9 mouse cellular contexts compared by ENCODE assay signal in genomic region chr16:31314497-31315233, GRCm38 (mm10). TPM values are rescaled to one million over a fixed set of nuclear protein-coding genes. Genes with fewer than 3 reads are reported as not detected.
DNase-seq lines count a peak whose midpoint lies in the region; ATAC-seq lines count a peak whose summit lies in the region.
"Had no signal": no experiment of that assay in that cellular context is flagged by ENCODE, and none has a peak within 500 bp of the region (broad histone marks: within the 10 kb centered on the region; RNA-seq: fewer than 3 reads in every experiment).

Gene Apod (minus strand): TSS chr16:31314808.

- 48% methylated on average over 9 of the region's 9 CpGs for WGBS in forebrain, embryonic 13.5 days
- 41% methylated on average over 9 of the region's 9 CpGs for WGBS in midbrain, embryonic 16.5 days
- WGBS in intestine, embryonic 16.5 days, result 67% methylated on average over 9 of the region's 9 CpGs

- H3K9ac ChIP-seq in forebrain, embryonic 13.5 days, result no peak within 1 kb of the TSS
- H3K9ac ChIP-seq in midbrain, embryonic 16.5 days (ENCODE audit: low read depth, low read length), result no peak within 1 kb of the TSS
- H3K9ac ChIP-seq in intestine, embryonic 16.5 days (ENCODE audit: low read depth, low read length), result no peak within 1 kb of the TSS

- no peaks in the 10 kb centered on the region for H3K36me3 ChIP-seq in forebrain, embryonic 13.5 days (ENCODE audit: poor library complexity, severe bottlenecking)
- H3K36me3 ChIP-seq in midbrain, embryonic 16.5 days (ENCODE audit: control insufficient read depth, insufficient read depth, low read length), result no peaks in the 10 kb centered on the region
- no peaks in the 10 kb centered on the region for H3K36me3 ChIP-seq in intestine, embryonic 16.5 days (ENCODE audit: control insufficient read depth, insufficient read depth, low read length)

- no peak within 1 kb of the TSS for H3K4me3 ChIP-seq in forebrain, embryonic 13.5 days
- H3K4me3 ChIP-seq in midbrain, embryonic 16.5 days (ENCODE audit: low read depth, low read length), result no peak within 1 kb of the TSS
- H3K4me3 ChIP-seq in intestine, embryonic 16.5 days (ENCODE audit: low read length), result no peak within 1 kb of the TSS

- H3K27ac ChIP-seq in forebrain, embryonic 13.5 days, result no peak within 1 kb of the TSS
- no peak within 1 kb of the TSS for H3K27ac ChIP-seq in midbrain, embryonic 16.5 days (ENCODE audit: low read length)
- no peak within 1 kb of the TSS for H3K27ac ChIP-seq in intestine, embryonic 16.5 days (ENCODE audit: low read length)

- no peaks in the 10 kb centered on the region for H3K9me3 ChIP-seq in forebrain, embryonic 13.5 days (replicated peaks)
- no peaks in the 10 kb centered on the region for H3K9me3 ChIP-seq in midbrain, embryonic 16.5 days (replicated peaks; ENCODE audit: control insufficient read depth, low read length, poor library complexity, severe bottlenecking)
- H3K9me3 ChIP-seq in intestine, embryonic 16.5 days (ENCODE audit: control insufficient read depth, low read length), result no peaks in the 10 kb centered on the region

- H3K27me3 ChIP-seq in forebrain, embryonic 13.5 days, result no peaks in the 10 kb centered on the region
- no peaks in the 10 kb centered on the region for H3K27me3 ChIP-seq in midbrain, embryonic 16.5 days (ENCODE audit: control insufficient read depth, insufficient read depth, low read depth, low read length)
- no peaks in the 10 kb centered on the region for H3K27me3 ChIP-seq in intestine, embryonic 16.5 days (replicated peaks; ENCODE audit: control insufficient read depth, insufficient read depth, low read length)

- H3K4me1 ChIP-seq in forebrain, embryonic 13.5 days, result peaks cover 9% of the 10 kb centered on the region; the same call in 1 of the 2 replicates
- H3K4me1 ChIP-seq in midbrain, embryonic 16.5 days (ENCODE audit: control insufficient read depth, insufficient read depth, low read length), result no peaks in the 10 kb centered on the region
- H3K4me1 ChIP-seq in intestine, embryonic 16.5 days (ENCODE audit: control insufficient read depth, insufficient read depth, low read length), result 0 out of 2 replicates have a peak, but pooled peaks cover 3% of the 10 kb centered on the region

- no peak within 1 kb of the TSS for H3K4me2 ChIP-seq in forebrain, embryonic 13.5 days
- no peak within 1 kb of the TSS for H3K4me2 ChIP-seq in midbrain, embryonic 16.5 days (ENCODE audit: low read length)
- H3K4me2 ChIP-seq in intestine, embryonic 16.5 days (ENCODE audit: low read depth, low read length), result no peak within 1 kb of the TSS

- ATAC-seq in forebrain, embryonic 13.5 days, result no peak
- no peak for ATAC-seq in midbrain, embryonic 16.5 days
- no peak for ATAC-seq in erythroid progenitor cell, adult 5-6 weeks (replicated peaks; ENCODE audit: low FRiP score, poor library complexity, severe bottlenecking)
- ATAC-seq in CD4-positive, CD25-positive, alpha-beta regulatory T cell, adult 4 months, result no peak
- ATAC-seq in intestine, embryonic 16.5 days, result no peak

- peak; percentile 10 for DNase-seq in cerebellum, adult 9-11 months
- DNase-seq in cerebellum, adult 11 months, result no peak
- DNase-seq in layer of hippocampus, postnatal 10 days (ENCODE audit: low spot score in 2 of 2), result no peak
- DNase-seq: cerebellum, postnatal 14 days had no signal

RNA-seq across cellular contexts. Expression of gene Apod, which starts in this region (rescaled TPM):
- polyA plus RNA-seq in forebrain, embryonic 13.5 days (2015; fragmentation: Nextera tagmentation; extraction: Ambion mirVana), result 28.0 and 32.5 TPM in 2 replicates
- total RNA-seq in layer of hippocampus, postnatal 10 days (2021), result 10 to 100 TPM; 29.0 to 35.8 TPM
- 83.5 and 89.1 TPM in 2 replicates for polyA plus RNA-seq in midbrain, embryonic 16.5 days (2015; fragmentation: Nextera tagmentation; extraction: Ambion mirVana)
- total RNA-seq in erythroid progenitor cell, adult 5-6 weeks (2015; ENCODE audit: low replicate concordance), result 2.9 TPM in 1 of 2 replicates, not detected in the other
- not detected in 2 replicates for total RNA-seq in erythroid progenitor cell, adult 5-6 weeks (2017; ENCODE audit: low replicate concordance)
- polyA plus RNA-seq in CD4-positive, CD25-positive, alpha-beta regulatory T cell, adult 4 months (2017; shearing (Covaris generic)), result not detected
- 0.82 and 0.83 TPM in 2 replicates for polyA plus RNA-seq in intestine, embryonic 16.5 days (2015; fragmentation: Nextera tagmentation; extraction: Ambion mirVana)

Comparison
In these comparisons a context has a peak if more than half of its experiments do, and no peak if none do; other contexts are left out.
1. RNA of gene Apod (total RNA-seq): 29.0 to 35.8 TPM in layer of hippocampus, postnatal 10 days; 2.9 TPM in erythroid progenitor cell, adult 5-6 weeks; every median in the first group is over 4 times any median in the second.
2. RNA of gene Apod (polyA plus RNA-seq): 83.5 to 89.1 TPM in midbrain, embryonic 16.5 days and 28.0 to 32.5 TPM in forebrain, embryonic 13.5 days; 0.82 to 0.83 TPM in intestine, embryonic 16.5 days and not detected in CD4-positive, CD25-positive, alpha-beta regulatory T cell, adult 4 months; every median in the first group is over 10 times any median in the second.